Mouse (Mus musculus) splenic B cell, adult 2 months (primary cell): ENCODE measurements around the gene Gm14403.
"Not testable (repeated sequence)": the region's sequence is repeated elsewhere in the genome, so short reads cannot be mapped to it uniquely, and the experiment has no call there.

Experiments used
- DNase-seq: peaks from one replicate; pipeline ENCODE4 v3.0.0-alpha.2; 2011; ENCODE audit warnings: low read depth, low spot score
- H3K27me3 ChIP-seq: 2 replicates; pipeline ENCODE4 v1.6.1; 2012; ENCODE audit warnings: mild to moderate bottlenecking, low read length, moderate library complexity, mixed read lengths; ENCODE audit not compliant: control insufficient read depth, poor library complexity, insufficient read depth, severe bottlenecking
- H3K36me3 ChIP-seq: 2 replicates; pipeline ENCODE4 v1.6.1; 2012; ENCODE audit warnings: mild to moderate bottlenecking, low read length, moderate library complexity, mixed read lengths; ENCODE audit not compliant: control insufficient read depth, poor library complexity, insufficient read depth, severe bottlenecking

Gm14403 gene

DNA sequence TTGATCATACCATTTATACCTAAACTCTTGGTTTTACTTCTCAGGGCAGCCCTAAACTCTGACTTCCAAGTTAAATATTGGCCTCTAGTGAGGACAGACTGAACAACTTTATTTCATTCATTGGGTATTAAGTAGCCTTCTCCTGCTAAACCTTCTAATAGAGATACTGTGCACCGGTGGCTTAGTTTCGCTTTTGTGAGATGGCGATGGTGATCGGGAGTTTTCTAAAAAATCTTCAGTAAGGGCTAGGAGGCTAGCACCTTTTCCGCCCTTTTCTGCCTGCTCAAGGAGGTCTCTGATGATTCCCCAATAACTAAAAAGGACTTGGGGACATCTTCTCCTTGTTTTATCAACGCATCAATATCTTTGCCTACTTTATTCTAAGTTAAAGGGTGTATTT, 25.7 kb downstream of the Gm14403 start:
- DNase-seq, H3K36me3 ChIP-seq, H3K27me3 ChIP-seq: not testable (repeated sequence)

GRCm38 (mm10) chr2:177524171-177524570, 26.2 kb downstream of the Gm14403 start:
- H3K36me3 ChIP-seq, H3K27me3 ChIP-seq, DNase-seq: not testable (repeated sequence)

DNA sequence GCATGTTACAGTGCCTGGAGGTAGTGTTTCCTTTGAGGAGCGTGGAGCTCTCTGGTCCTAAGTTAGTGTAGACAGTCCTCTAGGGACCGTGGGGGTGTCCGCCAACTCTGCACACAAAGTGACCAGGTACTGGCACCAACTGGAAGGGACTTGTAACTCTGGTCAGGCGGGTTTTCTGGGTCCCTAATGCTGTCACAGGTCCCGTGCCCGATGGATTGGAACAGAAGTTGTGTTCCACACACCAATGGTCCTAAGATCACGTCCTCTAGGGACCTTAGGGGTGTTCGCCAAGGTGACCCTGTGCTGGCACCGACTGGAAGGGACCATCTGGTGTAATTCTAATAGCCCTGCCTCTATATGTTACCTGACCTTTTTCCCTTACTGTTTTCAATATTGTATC, 37.9 kb downstream of the Gm14403 start:
- Histone ChIP-seq H3K27me3 (no peaks in the 10 kb centered on the region), H3K36me3 (no peaks in the 10 kb centered on the region)
- no peak for DNase-seq

GRCm38 (mm10) chr2:177537141-177537540, 39.1 kb downstream of the Gm14403 start:
- not testable (repeated sequence) for H3K36me3 ChIP-seq, H3K27me3 ChIP-seq, DNase-seq

DNA sequence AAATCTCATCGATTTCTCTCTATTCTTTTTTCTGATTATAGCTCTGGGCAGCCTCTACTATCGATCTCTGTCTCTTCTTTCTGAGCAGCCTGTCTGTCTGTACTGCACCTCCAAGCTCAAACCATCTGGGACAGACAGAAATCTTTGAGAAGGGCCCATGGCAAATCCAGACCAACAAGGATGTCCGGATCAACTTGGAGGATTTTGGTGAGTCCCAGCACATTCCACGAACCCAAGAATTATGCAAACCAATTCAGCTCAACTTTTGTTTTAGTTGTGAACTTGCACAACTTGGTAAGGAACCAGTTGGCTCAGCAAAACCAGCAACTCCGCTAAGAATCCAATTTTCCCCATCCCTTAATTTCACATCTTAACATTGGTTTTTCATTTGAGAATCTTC, 39.7 kb downstream of the Gm14403 start:
- DNase-seq, H3K36me3 ChIP-seq, H3K27me3 ChIP-seq: not testable (repeated sequence)

GRCm38 (mm10) chr2:177555261-177555660, 57.2 kb downstream of the Gm14403 start:
- DNase-seq, H3K36me3 ChIP-seq, H3K27me3 ChIP-seq: not testable (repeated sequence)
